Mouse (Mus musculus): ENCODE results near the gene Akap17b.

DNA sequence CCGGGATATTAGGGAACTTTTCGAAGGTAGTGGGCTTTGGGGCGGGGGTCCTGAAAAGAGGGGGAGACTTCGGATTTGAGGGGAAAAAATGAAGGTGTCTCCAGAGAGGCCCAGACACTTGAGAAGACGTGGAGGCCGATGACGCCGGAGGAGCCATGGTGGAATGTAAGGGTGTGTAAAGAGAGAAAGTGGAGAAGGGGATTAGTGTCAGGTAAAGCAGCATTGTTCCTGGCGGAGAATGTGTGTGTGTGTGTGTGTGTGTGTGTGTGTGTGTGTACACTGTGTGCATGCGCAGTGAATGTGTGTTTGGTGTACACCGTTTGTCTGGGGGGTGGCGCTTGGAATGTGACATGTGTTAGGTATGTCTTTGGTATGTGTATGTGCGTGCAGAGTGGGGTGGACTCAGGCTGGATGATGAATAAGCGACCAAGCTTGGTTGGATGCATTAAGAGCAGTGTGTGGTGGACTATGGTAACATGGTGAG is 46.3 kb downstream of the Akap17b start:
- TF ChIP-seq CTCF (conservative IDR thresholded peaks at IDR 0.05; ENCODE audit: insufficient read depth, insufficient read length, low read depth, low read length) (no peak), POLR2A (IDR thresholded peaks at IDR 0.05; ENCODE audit: low read depth, low read length) (no peak)

All from kidney, adult 2 months (tissue).